Mouse (Mus musculus): ENCODE results near the gene Gm815.

Gene Gm815

GRCm38 (mm10) chr19:26879856-26880255 lies 5.8 kb upstream of the Gm815 start:
- DNase-seq: no peak

GRCm38 (mm10) chr19:26881866-26882427 lies 3.7 kb upstream of the Gm815 start:
- DNase-seq: peak in 1 of 2 experiments; percentile 9

- DNase-seq: no peak
These were observed 2.5 kb downstream of the Gm815 start for GRCm38 (mm10) chr19:26888171-26888570.

GRCm38 (mm10) chr19:26891306-26891964 lies 5.8 kb downstream of the Gm815 start:
- DNase-seq: peak; percentile 61 to 78

- DNase-seq: peak in 1 of 2 experiments; percentile 24
These were observed 7.2 kb downstream of the Gm815 start for GRCm38 (mm10) chr19:26892861-26893260.

- no peak for DNase-seq
These were observed 16.5 kb downstream of the Gm815 start for GRCm38 (mm10) chr19:26902162-26902561.

GRCm38 (mm10) chr19:26914245-26914644 lies 28.6 kb downstream of the Gm815 start:
- no peak for DNase-seq

- no peak for DNase-seq
These were observed 35.1 kb downstream of the Gm815 start for GRCm38 (mm10) chr19:26920816-26921215.

- no peak for DNase-seq
These were observed 44.9 kb downstream of the Gm815 start for GRCm38 (mm10) chr19:26930295-26931283.

GRCm38 (mm10) chr19:26934186-26934585 lies 48.5 kb downstream of the Gm815 start:
- DNase-seq: no peak
